ENCODE assay signal across 8 mouse cellular contexts in the genomic region with DNA sequence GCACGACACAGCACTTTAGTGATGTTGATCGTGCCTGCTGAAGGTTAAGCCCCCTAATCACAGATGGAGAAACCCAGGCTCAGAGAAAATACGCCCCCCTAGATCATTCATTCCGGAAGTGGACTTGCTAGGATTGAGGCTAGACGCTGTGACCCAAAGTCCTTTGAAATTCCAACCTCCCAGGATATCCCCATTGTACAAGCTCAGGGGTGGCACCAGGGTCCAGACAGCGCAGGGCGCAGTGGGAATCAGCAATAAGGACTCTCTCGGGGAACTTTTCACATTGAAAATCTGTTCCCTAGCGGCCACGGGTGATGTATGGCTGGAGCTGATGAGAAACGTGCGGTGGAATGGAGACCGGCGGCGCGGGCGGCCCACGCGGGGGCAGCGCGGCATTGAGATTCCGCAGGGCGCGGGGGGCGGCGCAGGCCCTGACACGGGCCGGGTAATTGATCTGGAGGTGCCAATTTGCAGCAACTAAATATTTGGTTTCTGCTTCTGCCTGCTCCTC. TPM values are rescaled to one million over a fixed set of nuclear protein-coding genes. Genes with fewer than 3 reads are reported as not detected.
DNase-seq lines count a peak whose midpoint lies in the region; ATAC-seq and TF ChIP-seq lines count a peak whose summit lies in the region.
"Had no signal": no experiment of that assay in that cellular context is flagged by ENCODE, and none has a peak within 500 bp of the region (broad histone marks: within the 10 kb centered on the region; RNA-seq: fewer than 3 reads in every experiment).

No protein-coding gene starts in this region.

- peaks cover 9% of the 10 kb centered on the region for H3K36me3 ChIP-seq in forebrain, embryonic 13.5 days (ENCODE audit: poor library complexity, severe bottlenecking)
- H3K36me3 ChIP-seq in limb, embryonic 13.5 days = peaks cover 12% of the 10 kb centered on the region

- H3K4me2 ChIP-seq in forebrain, embryonic 13.5 days = peak overlapping the region; percentile 69
- H3K4me2 ChIP-seq in limb, embryonic 13.5 days (replicated peaks) = peak overlapping the region; percentile 80

- peaks cover 34% of the 10 kb centered on the region for H3K4me1 ChIP-seq in forebrain, embryonic 13.5 days
- H3K4me1 ChIP-seq in limb, embryonic 13.5 days = peaks cover 19% of the 10 kb centered on the region
- H3K4me1 ChIP-seq in olfactory bulb, adult 2 months (ENCODE audit: control insufficient read depth, insufficient read depth, low read length) = peaks cover 22% of the 10 kb centered on the region

- WGBS in forebrain, embryonic 13.5 days = 6% methylated on average over 28 of the region's 28 CpGs
- WGBS in limb, embryonic 13.5 days = 5% methylated on average over 28 of the region's 28 CpGs
- WGBS in olfactory bulb, adult 2 months = 13% methylated on average over 28 of the region's 28 CpGs

- no peaks in the 10 kb centered on the region for H3K9me3 ChIP-seq in forebrain, embryonic 13.5 days (replicated peaks)
- H3K9me3 ChIP-seq in limb, embryonic 13.5 days = no peaks in the 10 kb centered on the region

- no peak for ATAC-seq in forebrain, embryonic 13.5 days
- no peak for ATAC-seq in limb, embryonic 13.5 days (ENCODE audit: low FRiP score, low read depth)

- H3K27ac ChIP-seq in left cerebral cortex, adult 2 months = no peak overlapping the region; the same call in 1 of the 2 replicates
- no peak overlapping the region for H3K27ac ChIP-seq in forebrain, embryonic 13.5 days
- H3K27ac ChIP-seq in limb, embryonic 13.5 days = no peak overlapping the region
- no peak overlapping the region for H3K27ac ChIP-seq in olfactory bulb, adult 2 months (ENCODE audit: insufficient read depth, low read depth, low read length)

- peak overlapping the region; percentile 60 for H3K9ac ChIP-seq in forebrain, embryonic 13.5 days
- H3K9ac ChIP-seq in limb, embryonic 13.5 days = peak overlapping the region; percentile 69

- H3K4me3 ChIP-seq in left cerebral cortex, adult 2 months = peak overlapping the region; percentile 37
- peak overlapping the region; percentile 39 for H3K4me3 ChIP-seq in forebrain, embryonic 13.5 days
- peak overlapping the region; percentile 47 for H3K4me3 ChIP-seq in limb, embryonic 13.5 days
- H3K4me3 ChIP-seq in olfactory bulb, adult 2 months (ENCODE audit: insufficient read depth, low read depth, low read length) = peak overlapping the region; percentile 37

- peaks cover 45% of the 10 kb centered on the region for H3K27me3 ChIP-seq in forebrain, embryonic 13.5 days
- peaks cover 46% of the 10 kb centered on the region for H3K27me3 ChIP-seq in limb, embryonic 13.5 days

- DNase-seq in left cerebral cortex, adult 2 months (ENCODE audit: extremely low spot score in 1 of 2, low spot score in 2 of 2) = no peak
- no peak for DNase-seq in left cerebral cortex, postnatal 25 days (ENCODE audit: low spot score in 2 of 2)
- no peak for DNase-seq in frontal cortex, postnatal 25 days (ENCODE audit: low spot score in 2 of 2)
- DNase-seq in frontal cortex, postnatal 10 days (ENCODE audit: low spot score in 2 of 2) = no peak

- intact Hi-C loops in left cerebral cortex, adult 2 months (cut with DNase I) = no loop called here
- intact Hi-C loops in left cerebral cortex, postnatal 25 days (cut with DNase I) = loop anchor here (5.0 to 10.0 kb wide), 2 partner anchors 42 to 225 kb away; partner anchors contain the start of genes Adam11 and C1ql1

- no peak for TF ChIP-seq POLR2A in olfactory bulb, adult 2 months (IDR thresholded peaks at IDR 0.05; ENCODE audit: insufficient read depth, low read depth, low read length)

- TF ChIP-seq CTCF in left cerebral cortex, adult 2 months (IDR thresholded peaks at IDR 0.05) = no peak
- TF ChIP-seq CTCF in olfactory bulb, adult 2 months (IDR thresholded peaks at IDR 0.05; ENCODE audit: insufficient read depth, low read depth, low read length) = no peak; the same call in 1 of the 2 replicates

RNA-seq across cellular contexts. Expression of gene Nmt1, which starts 38.3 kb away (rescaled TPM):
- 100 to 1,000 TPM; 117 to 130 TPM for total RNA-seq in left cerebral cortex, adult 2 months (2021)
- 100 to 1,000 TPM; 122 to 124 TPM for total RNA-seq in left cerebral cortex, postnatal 25 days (2021)
- polyA plus RNA-seq in forebrain, embryonic 13.5 days (2015; fragmentation: Nextera tagmentation; extraction: Ambion mirVana) = 47.3 and 53.9 TPM in 2 replicates
- polyA plus RNA-seq in limb, embryonic 13.5 days (2015; fragmentation: Nextera tagmentation; extraction: Ambion mirVana) = 49.6 and 53.2 TPM in 2 replicates
- polyA plus RNA-seq in olfactory bulb, adult 2 months (2012; ENCODE audit: insufficient read depth, insufficient read length, low replicate concordance, missing spikeins) = 557 TPM in 1 of 2 replicates, not detected in the other

RNA-seq across cellular contexts. Expression of gene Dcakd, which starts 38.4 kb away (rescaled TPM):
- 10 to 100 TPM; 48.3 to 50.9 TPM for total RNA-seq in left cerebral cortex, adult 2 months (2021)
- 10 to 100 TPM; 67.7 to 68.1 TPM for total RNA-seq in left cerebral cortex, postnatal 25 days (2021)
- polyA plus RNA-seq in forebrain, embryonic 13.5 days (2015; fragmentation: Nextera tagmentation; extraction: Ambion mirVana) = 182 and 195 TPM in 2 replicates
- 197 and 201 TPM in 2 replicates for polyA plus RNA-seq in limb, embryonic 13.5 days (2015; fragmentation: Nextera tagmentation; extraction: Ambion mirVana)
- not detected in 2 replicates for polyA plus RNA-seq in olfactory bulb, adult 2 months (2012; ENCODE audit: insufficient read depth, insufficient read length, low replicate concordance, missing spikeins)

RNA-seq across cellular contexts. Expression of gene C1ql1, which starts 43.2 kb away (rescaled TPM):
- total RNA-seq in left cerebral cortex, adult 2 months (2021) = 10 to 100 TPM in 1 of 2 experiments, 1 to 10 TPM in 1; 9.3 to 14.0 TPM
- 10 to 100 TPM; 16.4 to 17.4 TPM for total RNA-seq in left cerebral cortex, postnatal 25 days (2021)
- polyA plus RNA-seq in forebrain, embryonic 13.5 days (2015; fragmentation: Nextera tagmentation; extraction: Ambion mirVana) = 1.4 and 1.5 TPM in 2 replicates
- 1.4 and 1.7 TPM in 2 replicates for polyA plus RNA-seq in limb, embryonic 13.5 days (2015; fragmentation: Nextera tagmentation; extraction: Ambion mirVana)
- not detected in 2 replicates for polyA plus RNA-seq in olfactory bulb, adult 2 months (2012; ENCODE audit: insufficient read depth, insufficient read length, low replicate concordance, missing spikeins)
- total RNA-seq: neutrophil, adult 5-6 weeks had no signal
